21 mouse cellular contexts compared by ENCODE assay signal in the genomic region with DNA sequence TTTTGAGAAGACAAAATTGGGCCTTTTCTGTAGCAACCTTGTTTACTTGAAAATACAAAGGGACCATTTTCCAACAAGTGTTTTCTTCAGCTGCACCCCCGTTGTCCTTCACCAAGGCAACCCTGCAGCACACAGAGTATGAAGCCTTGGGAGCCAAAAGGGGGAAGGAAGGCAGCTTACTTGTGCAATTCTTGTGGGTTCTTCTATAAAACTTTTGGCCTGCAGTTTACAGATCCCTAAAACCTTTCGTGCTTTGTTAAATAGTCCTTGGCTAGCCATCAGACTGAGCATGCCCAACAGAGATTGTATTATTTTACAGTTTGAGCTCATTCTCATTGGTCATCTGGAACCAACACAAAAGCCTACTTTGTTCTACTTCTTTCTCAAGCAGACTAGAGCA.
DNase-seq lines count a peak whose midpoint lies in the region; ATAC-seq lines count a peak whose summit lies in the region.
"Had no signal": no experiment of that assay in that cellular context is flagged by ENCODE, and none has a peak within 500 bp of the region (broad histone marks: within the 10 kb centered on the region; RNA-seq: fewer than 3 reads in every experiment).

No protein-coding gene starts in this region.

- WGBS in neural tube, embryonic 13.5 days, result 59% methylated on average over 2 of the region's 2 CpGs

- H3K4me2 ChIP-seq in neural tube, embryonic 13.5 days, result no peak overlapping the region
- H3K4me2 ChIP-seq: embryonic facial prominence, embryonic 15.5 days; forebrain, embryonic 12.5 days; hindbrain, embryonic 12.5 days; limb, embryonic 12.5 days; liver, embryonic 13.5 days; lung, embryonic 15.5 days had no signal

- no peaks in the 10 kb centered on the region for H3K27me3 ChIP-seq in neural tube, embryonic 13.5 days
- H3K27me3 ChIP-seq: CH12.LX; hindbrain, embryonic 12.5 days; liver, embryonic 13.5 days had no signal

- H3K9ac ChIP-seq in neural tube, embryonic 13.5 days, result no peak overlapping the region
- H3K9ac ChIP-seq: embryonic facial prominence, embryonic 15.5 days; forebrain, embryonic 12.5 days; hindbrain, embryonic 12.5 days; limb, embryonic 12.5 days; liver, embryonic 13.5 days; lung, embryonic 15.5 days had no signal

- H3K27ac ChIP-seq in neural tube, embryonic 13.5 days (replicated peaks), result no peak overlapping the region
- H3K27ac ChIP-seq: embryonic facial prominence, embryonic 15.5 days; forebrain, embryonic 12.5 days; hindbrain, embryonic 12.5 days; kidney, postnatal 0 days; limb, embryonic 12.5 days; liver, embryonic 13.5 days; lung, embryonic 15.5 days had no signal

- peak; percentile 14 for DNase-seq in cerebellum, adult 9-10 months
- no peak for DNase-seq in cerebellum, postnatal 4 days (ENCODE audit: low spot score in 2 of 2)
- DNase-seq in layer of hippocampus, adult 11-12 months (ENCODE audit: low spot score), result peak; percentile 7
- DNase-seq in layer of hippocampus, postnatal 25 days (ENCODE audit: extremely low spot score in 1 of 2, low spot score in 1 of 2), result no peak
- no peak for DNase-seq in neural tube, embryonic 10.5 days (ENCODE audit: extremely low spot score, low spot score)
- no peak for DNase-seq in lung, postnatal 10 days
- DNase-seq: adrenal gland, adult 2 months; cerebellum, adult 8-10 months; embryo, embryonic 11 days; gastrocnemius, postnatal 14 days; liver, embryonic 13.5 days had no signal

- H3K4me3 ChIP-seq in neural tube, embryonic 13.5 days, result no peak overlapping the region
- H3K4me3 ChIP-seq: embryonic facial prominence, embryonic 15.5 days; forebrain, embryonic 12.5 days; hindbrain, embryonic 12.5 days; limb, embryonic 12.5 days; liver, embryonic 13.5 days; lung, embryonic 15.5 days had no signal

- no peaks in the 10 kb centered on the region for H3K4me1 ChIP-seq in neural tube, embryonic 13.5 days (replicated peaks)
- H3K4me1 ChIP-seq: embryonic facial prominence, embryonic 15.5 days; forebrain, embryonic 12.5 days; hindbrain, embryonic 12.5 days; limb, embryonic 12.5 days; liver, embryonic 13.5 days; lung, embryonic 15.5 days had no signal

- H3K36me3 ChIP-seq in neural tube, embryonic 13.5 days, result no peaks in the 10 kb centered on the region
- H3K36me3 ChIP-seq: embryonic facial prominence, embryonic 15.5 days; forebrain, embryonic 12.5 days; hindbrain, embryonic 12.5 days; limb, embryonic 12.5 days; liver, embryonic 13.5 days; lung, embryonic 15.5 days had no signal

- H3K9me3 ChIP-seq in neural tube, embryonic 13.5 days, result no peaks in the 10 kb centered on the region
- H3K9me3 ChIP-seq: embryonic facial prominence, embryonic 15.5 days; forebrain, embryonic 12.5 days; hindbrain, embryonic 12.5 days; limb, embryonic 12.5 days; liver, embryonic 13.5 days; lung, embryonic 15.5 days had no signal

- 0 out of 2 replicates have a peak, but pooled peaks have one; percentile 8 for ATAC-seq in neural tube, embryonic 13.5 days (ENCODE audit: low read depth)
- ATAC-seq in granulocyte monocyte progenitor cell, adult 5-6 weeks (replicated peaks; ENCODE audit: poor library complexity, severe bottlenecking), result peak; percentile 84
- ATAC-seq: intestine, postnatal 0 days had no signal

Comparison
In these comparisons a context has a peak if more than half of its experiments do, and no peak if none do; other contexts are left out.
1. DNase-seq: peak in cerebellum, adult 9-10 months (single experiment) and layer of hippocampus, adult 11-12 months (single experiment); none in cerebellum, postnatal 4 days (0 of 2), layer of hippocampus, postnatal 25 days (0 of 2), neural tube, embryonic 10.5 days (single experiment) and lung, postnatal 10 days (single experiment).